Mouse (Mus musculus) heart, postnatal 0 days (tissue): Measurements from ENCODE around the gene Pmfbp1. TPM values are rescaled to one million over a fixed set of nuclear protein-coding genes. Genes with fewer than 3 reads are reported as not detected.

Experiments used
- ATAC-seq: fragments of 200-750 bp; cut with Nextera tagmentation; 2 replicates; pipeline ENCODE4 v1.8.0; 2017; ENCODE audit warnings: low read depth, moderate number of reproducible peaks, moderate library complexity; ENCODE audit not compliant: insufficient read depth
- DNase-seq: peaks from one replicate; pipeline ENCODE4 v3.0.0-alpha.2; 2016; ENCODE audit warnings: low spot score
- H3K27ac ChIP-seq: fragments of 300-500 bp; sonication (generic); 2 replicates; pipeline ENCODE4 v1.5.1; 2014; ENCODE audit warnings: low read depth, mild to moderate bottlenecking
- H3K27me3 ChIP-seq: fragments of 300-500 bp; sonication (generic); 2 replicates; pipeline ENCODE4 v1.6.1; 2014; ENCODE audit warnings: low read length, mixed read lengths; ENCODE audit not compliant: control insufficient read depth, insufficient read depth
- H3K36me3 ChIP-seq: fragments of 300-500 bp; sonication (generic); replicated peaks from 2 replicates; pipeline ENCODE4 v1.6.1; 2014; ENCODE audit warnings: low read length, mixed read lengths; ENCODE audit not compliant: control insufficient read depth, insufficient read depth
- H3K4me1 ChIP-seq: fragments of 300-500 bp; sonication (generic); 2 replicates; pipeline ENCODE4 v1.6.1; 2014; ENCODE audit warnings: antibody characterized with exemption; ENCODE audit not compliant: control insufficient read depth, insufficient read depth
- H3K4me2 ChIP-seq: fragments of 300-500 bp; sonication (generic); 2 replicates; pipeline ENCODE4 v1.6.1; 2014; ENCODE audit warnings: low read depth, mild to moderate bottlenecking, low read length, moderate library complexity
- H3K4me3 ChIP-seq: fragments of 300-500 bp; sonication (generic); 2 replicates; pipeline ENCODE4 v1.5.1; 2014; ENCODE audit warnings: low read depth, low read length
- H3K9ac ChIP-seq: fragments of 300-500 bp; sonication (generic); replicated peaks from 2 replicates; pipeline ENCODE4 v1.6.1; 2014; ENCODE audit warnings: low read depth, low read length, mixed read lengths
- H3K9me3 ChIP-seq: fragments of 300-500 bp; sonication (generic); replicated peaks from 2 replicates; pipeline ENCODE4 v1.6.1; 2016; ENCODE audit warnings: low read length; ENCODE audit not compliant: control insufficient read depth
- CTCF ChIP-seq: IDR thresholded peaks from 2 replicates; pipeline ENCODE4 v1.5.1; 2016; ENCODE audit warnings: antibody characterized with exemption, control low read depth, low read depth
- EP300 ChIP-seq: IDR thresholded peaks from 2 replicates; pipeline ENCODE4 v1.6.1; 2016; ENCODE audit warnings: antibody characterized with exemption, low read depth
- WGBS: fragments of 180-500 bp; shearing (Covaris S2); extraction: QIAGEN DNeasy Blood & Tissue Kit; methylation state at CpG from one replicate; pipeline ENCODE4 v1.1.7; 2014; 5-methylcytosine and 5-hydroxymethylcytosine counted together
- polyA plus RNA-seq: library from polyadenylated mRNA; unstranded; fragments of >200 nt; fragmentation: Nextera tagmentation; extraction: Ambion mirVana; gene quantifications from 2 replicates; pipeline ENCODE4 v1.2.1, GENCODE M21; 2015
- total RNA-seq: library from RNA; depleted of rRNA; stranded (reverse); fragments of >200 nt; gene quantifications from 2 replicates; pipeline ENCODE4 v1.2.3, GENCODE M21; 2014; ENCODE audit warnings: low replicate concordance; rRNA removed

Pmfbp1 gene
- total and polyA plus RNA-seq, 2 experiments from 2014 or later, result not detected

DNA sequence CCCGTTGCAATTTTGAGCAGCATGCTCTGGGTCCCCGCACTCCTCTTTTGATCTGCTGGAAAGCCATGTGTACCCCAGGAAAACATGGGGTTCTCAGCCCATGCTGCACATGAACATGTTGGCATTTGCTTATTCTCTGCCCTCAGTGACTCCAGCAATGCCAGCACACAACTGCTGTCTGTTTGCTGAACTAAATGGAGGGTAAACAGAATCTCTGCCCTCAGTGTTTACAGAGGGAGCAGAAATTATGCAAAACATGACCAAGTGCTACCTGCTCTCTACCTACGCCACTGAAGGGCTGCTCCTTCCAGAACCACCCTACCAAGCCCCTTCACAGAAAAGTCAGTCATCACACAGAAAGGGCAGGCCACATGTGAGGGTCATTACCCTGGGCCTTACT lies 91.0 kb downstream of the Pmfbp1 start:
- Histone ChIP-seq H3K4me1 (no peaks in the 10 kb centered on the region), H3K27me3 (no peaks in the 10 kb centered on the region), H3K4me2 (no peak overlapping the region), H3K9ac (no peak overlapping the region), H3K9me3 (0 out of 2 replicates have a peak, but pooled peaks cover 4% of the 10 kb centered on the region), H3K4me3 (no peak overlapping the region), H3K36me3 (no peaks in the 10 kb centered on the region), H3K27ac (no peak overlapping the region)
- ATAC-seq (no peak), DNase-seq (no peak)
- TF ChIP-seq CTCF (no peak), EP300 (no peak)
- 85% methylated on average over 3 of the region's 3 CpGs for WGBS

DNA sequence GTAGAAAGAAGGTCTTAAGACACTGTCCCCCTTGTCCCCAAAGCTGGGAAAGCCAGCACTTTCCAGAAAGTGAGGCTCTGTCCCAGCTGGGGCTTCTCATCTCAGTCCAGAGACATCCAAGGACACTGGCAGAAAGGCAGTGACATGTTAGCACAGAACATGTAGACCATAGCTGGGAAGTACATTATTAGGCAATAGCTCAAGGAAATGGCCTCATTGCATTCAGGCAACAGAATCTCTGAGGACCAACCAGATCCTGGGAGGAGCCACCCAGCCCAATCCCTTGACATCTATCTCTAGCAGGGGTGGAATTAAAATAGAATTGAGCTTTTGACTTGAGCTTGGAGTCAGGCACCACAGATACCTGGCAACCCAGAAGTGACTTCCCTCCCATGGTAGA lies 91.8 kb downstream of the Pmfbp1 start:
- H3K9ac ChIP-seq, result no peak overlapping the region
- H3K36me3 ChIP-seq, result no peaks in the 10 kb centered on the region
- H3K9me3 ChIP-seq, result 0 out of 2 replicates have a peak, but pooled peaks cover 4% of the 10 kb centered on the region
- no peaks in the 10 kb centered on the region for H3K4me1 ChIP-seq
- no peak overlapping the region for H3K27ac ChIP-seq
- ATAC-seq, result no peak
- no peak overlapping the region for H3K4me3 ChIP-seq
- H3K4me2 ChIP-seq, result no peak overlapping the region
- no peaks in the 10 kb centered on the region for H3K27me3 ChIP-seq
- TF ChIP-seq EP300 (no peak), CTCF (no peak)
- no peak for DNase-seq

DNA sequence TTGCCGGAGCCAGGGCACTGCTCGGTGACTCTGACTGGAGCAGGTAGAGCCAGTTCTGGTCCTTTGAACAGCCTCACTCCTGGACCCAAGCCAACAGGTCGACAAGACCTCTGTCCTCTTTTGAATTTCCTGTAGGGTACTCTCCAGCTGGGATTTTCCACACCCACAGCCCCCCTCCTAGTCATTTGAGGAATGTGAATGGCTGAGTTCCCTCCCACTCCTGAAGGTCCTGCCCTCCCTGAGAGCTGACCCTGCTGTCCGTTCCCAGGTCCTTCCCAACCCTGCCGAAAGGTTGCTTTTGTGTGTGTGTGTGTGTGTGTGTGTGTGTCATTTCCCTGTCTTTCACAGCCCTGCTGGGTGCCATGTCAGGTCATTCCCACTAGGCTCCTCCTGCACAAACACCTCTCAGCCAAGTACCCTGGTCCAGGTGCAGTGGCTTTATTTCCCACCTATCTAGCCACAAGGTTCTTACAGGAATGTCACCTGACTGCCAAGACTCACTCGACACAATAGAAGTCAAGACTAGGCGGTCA lies 93.2 kb downstream of the Pmfbp1 start:
- H3K4me3 ChIP-seq, result no peak overlapping the region
- H3K27me3 ChIP-seq, result no peaks in the 10 kb centered on the region
- H3K4me2 ChIP-seq, result no peak overlapping the region
- 0 out of 2 replicates have a peak, but pooled peaks cover 4% of the 10 kb centered on the region for H3K9me3 ChIP-seq
- H3K9ac ChIP-seq, result no peak overlapping the region
- TF ChIP-seq CTCF, result no peak
- TF ChIP-seq EP300, result no peak
- H3K27ac ChIP-seq, result no peak overlapping the region
- H3K36me3 ChIP-seq, result peaks cover 2% of the 10 kb centered on the region; the same call in 1 of the 2 replicates
- no peaks in the 10 kb centered on the region for H3K4me1 ChIP-seq
- WGBS, result 41% methylated on average over 7 of the region's 7 CpGs
- no peak for ATAC-seq
- DNase-seq, result no peak

DNA sequence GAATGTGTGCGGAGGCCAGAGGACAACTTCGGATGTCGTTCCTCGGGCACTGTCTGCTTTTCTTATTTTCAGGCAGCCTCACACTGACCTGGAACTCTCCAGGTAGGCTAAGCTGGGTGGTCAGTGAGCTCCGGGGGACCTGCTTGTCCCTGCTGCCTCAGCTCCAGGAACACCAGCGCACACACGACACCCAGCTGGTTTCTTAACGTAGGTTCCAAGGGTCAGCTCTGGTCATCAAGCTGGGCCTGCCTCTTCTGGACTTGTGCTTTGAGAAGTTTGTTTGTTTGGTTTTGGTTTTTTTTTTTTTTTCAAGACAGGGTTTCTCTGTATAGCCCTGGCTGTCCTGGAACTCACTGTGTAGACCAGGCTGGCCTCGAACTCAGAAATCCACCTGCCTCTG lies 97.1 kb downstream of the Pmfbp1 start:
- Histone ChIP-seq H3K27ac (no peak overlapping the region), H3K4me1 (no peaks in the 10 kb centered on the region)
- WGBS, result 84% methylated on average over 9 of the region's 9 CpGs

DNA sequence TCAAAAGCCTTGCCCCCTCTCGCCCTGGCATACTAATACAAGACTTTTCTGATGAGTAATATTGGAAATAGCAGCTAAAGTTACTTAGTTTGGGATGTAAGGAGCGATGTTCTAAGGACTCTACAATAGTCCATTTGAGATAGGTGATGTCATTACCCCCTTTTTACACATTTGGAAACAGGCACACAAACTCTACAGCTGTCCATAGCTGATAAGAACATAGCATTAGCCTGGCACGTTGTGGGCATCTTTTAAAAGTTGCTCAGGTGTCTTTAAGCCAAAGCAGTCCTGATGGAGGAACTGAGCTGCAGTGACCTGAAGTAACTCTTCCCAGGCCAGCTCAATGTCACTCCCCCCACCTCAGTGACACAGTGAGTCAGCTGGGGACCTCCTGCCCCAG lies 97.5 kb downstream of the Pmfbp1 start:
- H3K27me3 ChIP-seq, result no peaks in the 10 kb centered on the region
- H3K4me3 ChIP-seq, result no peak overlapping the region
- no peak overlapping the region for H3K27ac ChIP-seq
- no peak for TF ChIP-seq CTCF
- TF ChIP-seq EP300, result no peak
- no peaks in the 10 kb centered on the region for H3K4me1 ChIP-seq
- ATAC-seq, result no peak
- no peak overlapping the region for H3K4me2 ChIP-seq
- 77% methylated on average over 3 of the region's 3 CpGs for WGBS
- H3K9me3 ChIP-seq, result no peaks in the 10 kb centered on the region
- peaks cover 27% of the 10 kb centered on the region for H3K36me3 ChIP-seq
- no peak for DNase-seq
- H3K9ac ChIP-seq, result no peak overlapping the region

More for the DNA sequence above, 97.1 kb downstream of the Pmfbp1 start:
- Histone ChIP-seq H3K4me2 (no peak overlapping the region), H3K27me3 (no peaks in the 10 kb centered on the region), H3K9me3 (no peaks in the 10 kb centered on the region), H3K36me3 (peaks cover 27% of the 10 kb centered on the region), H3K9ac (no peak overlapping the region), H3K4me3 (no peak overlapping the region)
- ATAC-seq, result no peak
- TF ChIP-seq CTCF, result no peak
- DNase-seq, result no peak

DNA sequence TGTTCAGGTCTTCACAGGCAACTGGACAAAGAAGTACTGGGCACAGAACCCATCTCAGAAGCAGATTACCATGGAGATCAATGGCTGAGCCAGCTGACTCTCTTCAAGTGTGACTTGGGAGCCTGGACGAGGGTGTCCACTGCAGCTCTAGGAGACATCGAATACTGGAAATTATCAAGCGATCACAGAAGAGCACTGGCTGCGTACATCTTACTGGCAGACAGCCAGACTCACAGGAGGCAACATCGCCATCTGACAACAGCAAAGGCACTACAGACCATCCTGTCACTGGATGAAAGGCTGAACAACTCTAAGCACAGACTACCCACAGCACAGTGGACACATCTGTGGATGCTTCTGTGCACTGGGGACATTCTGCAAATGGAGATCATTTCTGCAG lies 98.3 kb downstream of the Pmfbp1 start:
- Histone ChIP-seq H3K36me3 (peaks cover 27% of the 10 kb centered on the region), H3K9me3 (no peaks in the 10 kb centered on the region), H3K4me2 (no peak overlapping the region), H3K4me3 (no peak overlapping the region), H3K27me3 (no peaks in the 10 kb centered on the region), H3K9ac (no peak overlapping the region), H3K4me1 (no peaks in the 10 kb centered on the region), H3K27ac (no peak overlapping the region)
- ATAC-seq (no peak), DNase-seq (no peak)
- TF ChIP-seq CTCF, result no peak
- no peak for TF ChIP-seq EP300
- 75% methylated on average over 5 of the region's 5 CpGs for WGBS

Other genes starting within 250 kb of the Pmfbp1 start
- 10.8 and 21.9 TPM in 2 replicates for gene Dhx38, start 71.8 kb downstream of the Pmfbp1 start, total RNA-seq
- gene Dhx38, start 71.8 kb downstream of the Pmfbp1 start, polyA plus RNA-seq, result 6.8 and 7.3 TPM in 2 replicates
- gene Txnl4b, start 71.9 kb downstream of the Pmfbp1 start, total RNA-seq, result 4.1 and 13.2 TPM in 2 replicates
- 17.8 and 19.0 TPM in 2 replicates for gene Txnl4b, start 71.9 kb downstream of the Pmfbp1 start, polyA plus RNA-seq
- gene Hp, start 85.1 kb downstream of the Pmfbp1 start, total RNA-seq, result 2.0 TPM in 2 replicates
- 1.2 and 3.6 TPM in 2 replicates for gene Hp, start 85.1 kb downstream of the Pmfbp1 start, polyA plus RNA-seq
- gene Dhodh, start 114.6 kb downstream of the Pmfbp1 start, total RNA-seq, result 47.8 and 77.9 TPM in 2 replicates
- 25.7 and 26.4 TPM in 2 replicates for gene Dhodh, start 114.6 kb downstream of the Pmfbp1 start, polyA plus RNA-seq
- 0.15 TPM in 1 of 2 replicates, not detected in the other for gene Pkd1l3, start 120.5 kb downstream of the Pmfbp1 start, total RNA-seq
- 0.01 TPM in 1 of 2 replicates, not detected in the other for gene Pkd1l3, start 120.5 kb downstream of the Pmfbp1 start, polyA plus RNA-seq
- gene Ist1, start 199.2 kb downstream of the Pmfbp1 start, total RNA-seq, result 65.3 and 69.7 TPM in 2 replicates
- gene Ist1, start 199.2 kb downstream of the Pmfbp1 start, polyA plus RNA-seq, result 70.5 and 73.2 TPM in 2 replicates
- gene Zfp821, start 211.5 kb downstream of the Pmfbp1 start, total RNA-seq, result 14.8 and 21.4 TPM in 2 replicates
- 11.6 and 12.2 TPM in 2 replicates for gene Zfp821, start 211.5 kb downstream of the Pmfbp1 start, polyA plus RNA-seq
- 12.6 and 13.8 TPM in 2 replicates for gene Atxn1l, start 243.7 kb downstream of the Pmfbp1 start, total RNA-seq
- 2.4 and 3.3 TPM in 2 replicates for gene Atxn1l, start 243.7 kb downstream of the Pmfbp1 start, polyA plus RNA-seq